Mouse (Mus musculus) ovary, postnatal 14 days (tissue): Measurements from ENCODE around the gene Tmem231.
"Not testable (repeated sequence)": the region's sequence is repeated elsewhere in the genome, so short reads cannot be mapped to it uniquely, and the experiment has no call there.

Experiments used
- DNase-seq: peaks from one replicate; pipeline ENCODE4 v3.0.0; 2022; ENCODE audit warnings: low spot score

The Tmem231 gene

GRCm38 (mm10) chr8:111947954-111948353 is 14.3 kb upstream of the Tmem231 start:
- DNase-seq, result no peak

GRCm38 (mm10) chr8:111947144-111947543 is 13.5 kb upstream of the Tmem231 start:
- DNase-seq, result no peak

- no peak for DNase-seq
Observed at GRCm38 (mm10) chr8:111943544-111943943, 9.9 kb upstream of the Tmem231 start.

- DNase-seq, result peak; percentile 35
Observed at GRCm38 (mm10) chr8:111941101-111941454, 7.4 kb upstream of the Tmem231 start.

GRCm38 (mm10) chr8:111940171-111941100 is 6.8 kb upstream of the Tmem231 start, which contains the start of gene Gabarapl2:
TSS of gene Gabarapl2 (plus strand) at chr8:111940703.
- peak; percentile 92 for DNase-seq

- no peak for DNase-seq
Observed at GRCm38 (mm10) chr8:111939516-111940142, 5.9 kb upstream of the Tmem231 start.

- not testable (repeated sequence) for DNase-seq
Observed at GRCm38 (mm10) chr8:111938076-111938985, 4.7 kb upstream of the Tmem231 start.

- no peak for DNase-seq
Observed at GRCm38 (mm10) chr8:111937184-111937583, 3.5 kb upstream of the Tmem231 start.

- no peak for DNase-seq
Observed at GRCm38 (mm10) chr8:111934201-111934600, 520 bp upstream of the Tmem231 start.

GRCm38 (mm10) chr8:111932580-111933336 is 923 bp downstream of the Tmem231 start:
- peak; percentile 45 for DNase-seq

GRCm38 (mm10) chr8:111931721-111932120 is 2.0 kb downstream of the Tmem231 start:
- no peak for DNase-seq

- no peak for DNase-seq
Observed at GRCm38 (mm10) chr8:111929648-111930344, 3.9 kb downstream of the Tmem231 start.

- DNase-seq, result no peak
Observed at GRCm38 (mm10) chr8:111924976-111925375, 8.7 kb downstream of the Tmem231 start.

- DNase-seq, result peak; percentile 46
Observed at GRCm38 (mm10) chr8:111923383-111923804, 10.3 kb downstream of the Tmem231 start.

- no peak for DNase-seq
Observed at GRCm38 (mm10) chr8:111920971-111921370, 12.7 kb downstream of the Tmem231 start.

GRCm38 (mm10) chr8:111919663-111920062 is 14.0 kb downstream of the Tmem231 start:
- no peak for DNase-seq

GRCm38 (mm10) chr8:111912860-111913432 is 20.7 kb downstream of the Tmem231 start:
- no peak for DNase-seq

- no peak for DNase-seq
Observed at GRCm38 (mm10) chr8:111911572-111911971, 22.1 kb downstream of the Tmem231 start.

GRCm38 (mm10) chr8:111909621-111910450 is 23.8 kb downstream of the Tmem231 start, which contains the start of gene Chst5:
TSS of gene Chst5 (minus strand) at chr8:111910447.
- DNase-seq, result no peak
